Mouse (Mus musculus): Measurements from ENCODE around the gene Trim65.

DNA sequence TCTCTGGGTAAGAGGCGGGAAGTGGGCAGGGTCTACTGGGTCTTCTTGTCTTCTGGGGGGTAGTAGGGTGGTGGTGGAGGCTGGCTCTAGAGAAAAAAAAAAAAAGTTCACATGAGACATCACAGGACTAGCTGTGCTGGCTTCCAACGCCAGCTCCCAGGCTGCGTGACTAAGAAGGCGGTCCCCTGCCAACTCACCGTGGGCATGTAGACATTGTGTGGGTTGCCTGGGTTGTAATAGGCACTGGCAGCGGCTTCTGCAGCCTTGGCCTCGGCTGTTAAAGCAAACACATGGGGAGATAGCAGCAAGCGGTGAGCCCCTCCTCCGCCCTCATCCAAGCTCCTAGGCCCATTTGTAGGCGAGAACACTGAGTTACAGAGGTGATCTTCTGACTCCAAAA, 51.4 kb downstream of the Trim65 start:
- no peak for TF ChIP-seq CTCF (conservative IDR thresholded peaks at IDR 0.05; ENCODE audit: insufficient read depth, insufficient read length, low read depth, low read length)
- TF ChIP-seq POLR2A (IDR thresholded peaks at IDR 0.05; ENCODE audit: low read depth, low read length): no peak
